ENCODE assay signal across 23 mouse cellular contexts in genomic region chrX:133650379-133650778, GRCm38 (mm10). TPM values are rescaled to one million over a fixed set of nuclear protein-coding genes. Genes with fewer than 3 reads are reported as not detected.
"Had no signal": no experiment of that assay in that cellular context is flagged by ENCODE, and none has a peak within 500 bp of the region (broad histone marks: within the 10 kb centered on the region; RNA-seq: fewer than 3 reads in every experiment).

No protein-coding gene starts in this region.

- H3K27me3 ChIP-seq: heart, embryonic 13.5 days; heart, embryonic 15.5 days; hindbrain, embryonic 13.5 days had no signal

- H3K4me3 ChIP-seq: heart, adult 2 months; heart, embryonic 13.5 days; heart, embryonic 15.5 days; hindbrain, embryonic 13.5 days; hindbrain, embryonic 15.5 days; layer of hippocampus, adult 2 months; left cerebral cortex, adult 2 months; limb, embryonic 10.5 days; limb, embryonic 12.5 days had no signal

- H3K36me3 ChIP-seq: heart, embryonic 13.5 days; heart, embryonic 15.5 days; hindbrain, embryonic 13.5 days; hindbrain, embryonic 15.5 days; limb, embryonic 10.5 days; limb, embryonic 12.5 days had no signal

- H3K9me3 ChIP-seq: heart, embryonic 13.5 days; heart, embryonic 15.5 days; hindbrain, embryonic 13.5 days; hindbrain, embryonic 15.5 days; limb, embryonic 10.5 days; limb, embryonic 12.5 days had no signal

- H3K4me2 ChIP-seq: heart, embryonic 11.5 days; heart, embryonic 13.5 days; heart, embryonic 15.5 days; hindbrain, embryonic 13.5 days; hindbrain, embryonic 15.5 days; limb, embryonic 12.5 days had no signal

- H3K27ac ChIP-seq: heart, adult 2 months; heart, embryonic 13.5 days; heart, embryonic 15.5 days; hindbrain, embryonic 13.5 days; hindbrain, embryonic 15.5 days; hindbrain, postnatal 0 days; layer of hippocampus, adult 2 months; left cerebral cortex, adult 2 months; limb, embryonic 10.5 days; limb, embryonic 12.5 days had no signal

- DNase-seq: forebrain, postnatal 0 days; gastrocnemius, postnatal 14 days; gastrocnemius, postnatal 36 days; heart, adult 11 months; heart, adult 2 months; heart, postnatal 14 days; heart, postnatal 36 days; kidney, adult 18-20 months; kidney, adult 8-10 months; kidney, postnatal 10 days; kidney, postnatal 25 days; kidney, postnatal 4 days had no signal

- H3K9ac ChIP-seq: forebrain, postnatal 0 days; heart, embryonic 13.5 days; heart, embryonic 15.5 days; hindbrain, embryonic 13.5 days; hindbrain, embryonic 15.5 days; limb, embryonic 12.5 days had no signal

- ATAC-seq: forebrain, postnatal 0 days; hindbrain, postnatal 0 days had no signal

- H3K4me1 ChIP-seq: heart, embryonic 13.5 days; heart, embryonic 15.5 days; hindbrain, embryonic 13.5 days; hindbrain, embryonic 15.5 days; limb, embryonic 10.5 days; limb, embryonic 12.5 days had no signal

RNA-seq across cellular contexts. Expression of gene Pcdh19, which starts 38.4 kb away (rescaled TPM):
- polyA plus RNA-seq: liver, adult 2 months had no signal
